Mouse (Mus musculus) CH12.LX (cell line): ENCODE results near the gene Cited4. TPM values are rescaled to one million over a fixed set of nuclear protein-coding genes. Genes with fewer than 3 reads are reported as not detected.

Source experiments
- DNase-seq: peaks from one replicate; pipeline ENCODE4 v3.0.0-alpha.2; 2013; ENCODE audit errors: extremely low read depth
- H3K27ac ChIP-seq: 2 replicates; pipeline ENCODE4 v1.5.1; 2012; ENCODE audit warnings: low read depth, mild to moderate bottlenecking, control low read depth, moderate library complexity; ENCODE audit not compliant: insufficient read depth
- H3K27me3 ChIP-seq: replicated peaks from 2 replicates; pipeline ENCODE3; 2012; ENCODE audit warnings: inconsistent platforms
- H3K36me3 ChIP-seq, 2 experiments: replicated peaks in 1 of 2; 2 replicates each; pipeline versions ENCODE3 to v1.6.1; 2012; ENCODE audit warnings: inconsistent platforms in 1 of 2, low read length in 1 of 2, mild to moderate bottlenecking in 1 of 2, mixed read lengths in 1 of 2, moderate library complexity in 1 of 2; ENCODE audit not compliant: control insufficient read depth in 1 of 2, insufficient read depth in 1 of 2
- H3K4me1 ChIP-seq, 2 experiments: 2 replicates each; pipeline ENCODE4 v1.6.1; 2012; ENCODE audit warnings: inconsistent platforms in 1 of 2, moderate library complexity in 1 of 2; ENCODE audit not compliant: insufficient read depth in 2 of 2, control insufficient read depth in 1 of 2
- H3K4me2 ChIP-seq: 2 replicates; pipeline ENCODE4 v1.6.1; 2012; ENCODE audit warnings: low read depth, mild to moderate bottlenecking, control low read depth; ENCODE audit not compliant: poor library complexity, insufficient read depth, severe bottlenecking
- H3K4me3 ChIP-seq, 3 experiments: fragments of 150-350 bp in 1 of 3; sonication (generic) in 1 of 3; replicated peaks in 1 of 3; 2 replicates each; pipeline versions ENCODE3 to v1.5.1; 2011 to 2012; ENCODE audit warnings: low read depth in 2 of 3, low read length in 2 of 3, mild to moderate bottlenecking in 2 of 3, moderate library complexity in 2 of 3, control low read depth in 1 of 3, improper control_type of control experiment in 1 of 3, inconsistent platforms in 1 of 3, mixed read lengths in 1 of 3; ENCODE audit not compliant: poor library complexity in 1 of 3
- H3K79me2 ChIP-seq: replicated peaks from 2 replicates; pipeline ENCODE4 v1.6.1; 2012; ENCODE audit warnings: mild to moderate bottlenecking, moderate library complexity; ENCODE audit not compliant: control insufficient read depth, poor library complexity, insufficient read depth, severe bottlenecking; ENCODE audit errors: extremely low read depth
- H3K9ac ChIP-seq: 2 replicates; pipeline ENCODE4 v1.6.1; 2012; ENCODE audit warnings: low read depth, mild to moderate bottlenecking, control low read depth, moderate library complexity; ENCODE audit not compliant: insufficient read depth
- H3K9me3 ChIP-seq: replicated peaks from 2 replicates; pipeline ENCODE3; 2012; ENCODE audit warnings: low read length, inconsistent platforms, mixed read lengths
- BHLHE40 ChIP-seq: IDR thresholded peaks from 2 replicates; pipeline ENCODE4 v1.6.1; 2011; ENCODE audit warnings: mild to moderate bottlenecking, low read depth, low read length, improper control_type of control experiment
- CHD1 ChIP-seq: IDR thresholded peaks from 2 replicates; pipeline ENCODE4 v1.6.1; 2012; ENCODE audit warnings: low read depth, low read length, improper control_type of control experiment, inconsistent platforms
- CHD2 ChIP-seq: IDR thresholded peaks from 2 replicates; pipeline ENCODE4 v1.6.1; 2011; ENCODE audit warnings: low read length, improper control_type of control experiment
- E2F4 ChIP-seq: IDR thresholded peaks from 2 replicates; pipeline ENCODE4 v1.6.1; 2011; ENCODE audit warnings: low read depth, low read length, improper control_type of control experiment; ENCODE audit not compliant: insufficient replicate concordance
- ELF1 ChIP-seq: IDR thresholded peaks from 2 replicates; pipeline ENCODE4 v1.6.1; 2014; ENCODE audit warnings: low read depth, mild to moderate bottlenecking, inconsistent platforms, low read length, improper control_type of control experiment
- ETS1 ChIP-seq: conservative IDR thresholded peaks from 2 replicates; pipeline ENCODE4 v1.6.1; 2012; ENCODE audit warnings: low read depth, mild to moderate bottlenecking, inconsistent platforms, low read length, improper control_type of control experiment, moderate library complexity
- HCFC1 ChIP-seq: IDR thresholded peaks from 2 replicates; pipeline ENCODE4 v1.6.1; 2012; ENCODE audit warnings: low read depth, mild to moderate bottlenecking, inconsistent platforms, low read length, improper control_type of control experiment
- KAT2A ChIP-seq: IDR thresholded peaks from 2 replicates; pipeline ENCODE4 v1.6.1; 2012; ENCODE audit warnings: low read length, improper control_type of control experiment, inconsistent platforms; ENCODE audit not compliant: insufficient replicate concordance
- MAFK ChIP-seq: IDR thresholded peaks from 2 replicates; pipeline ENCODE4 v1.6.1; 2011; ENCODE audit warnings: low read length, improper control_type of control experiment; ENCODE audit not compliant: insufficient replicate concordance
- MAX ChIP-seq: IDR thresholded peaks from 2 replicates; pipeline ENCODE4 v1.6.1; 2011; ENCODE audit warnings: low read length, improper control_type of control experiment
- MAZ ChIP-seq: IDR thresholded peaks from 2 replicates; pipeline ENCODE4 v1.6.1; 2012; ENCODE audit warnings: low read depth, mild to moderate bottlenecking, inconsistent platforms, low read length, improper control_type of control experiment, moderate library complexity
- MEF2A ChIP-seq: IDR thresholded peaks from 2 replicates; pipeline ENCODE4 v1.6.1; 2014; ENCODE audit warnings: low read depth, mild to moderate bottlenecking, inconsistent platforms, low read length, improper control_type of control experiment, borderline replicate concordance
- MXI1 ChIP-seq: IDR thresholded peaks from 2 replicates; pipeline ENCODE4 v1.6.1; 2011; ENCODE audit warnings: mild to moderate bottlenecking, low read depth, low read length, improper control_type of control experiment
- MYC ChIP-seq: IDR thresholded peaks from 2 replicates; pipeline ENCODE4 v1.6.1; 2011; ENCODE audit warnings: low read depth, mild to moderate bottlenecking, improper control_type of control experiment, low read length
- NRF1 ChIP-seq: IDR thresholded peaks from 2 replicates; pipeline ENCODE4 v1.6.1; 2014; ENCODE audit warnings: low read depth, mild to moderate bottlenecking, inconsistent platforms, low read length, improper control_type of control experiment, moderate library complexity
- PAX5 ChIP-seq: IDR thresholded peaks from 2 replicates; pipeline ENCODE4 v1.6.1; 2012; ENCODE audit warnings: low read length, inconsistent platforms, mixed read lengths
- POLR2A ChIP-seq: IDR thresholded peaks from 2 replicates; pipeline ENCODE4 v1.6.1; 2011; ENCODE audit warnings: low read depth, mild to moderate bottlenecking, improper control_type of control experiment, low read length
- TCF12 ChIP-seq: IDR thresholded peaks from 2 replicates; pipeline ENCODE4 v1.6.1; 2014; ENCODE audit warnings: low read depth, mild to moderate bottlenecking, inconsistent platforms, low read length, improper control_type of control experiment
- UBTF ChIP-seq: IDR thresholded peaks from 2 replicates; pipeline ENCODE4 v1.6.1; 2012; ENCODE audit warnings: low read depth, mild to moderate bottlenecking, inconsistent platforms, low read length, improper control_type of control experiment, moderate library complexity
- USF1 ChIP-seq: IDR thresholded peaks from 2 replicates; pipeline ENCODE4 v1.6.1; 2014; ENCODE audit warnings: low read depth, mild to moderate bottlenecking, inconsistent platforms, low read length, improper control_type of control experiment
- USF2 ChIP-seq: conservative IDR thresholded peaks from 2 replicates; pipeline ENCODE4 v1.6.1; 2011; ENCODE audit warnings: low read depth, low read length, improper control_type of control experiment
- ZKSCAN1 ChIP-seq: IDR thresholded peaks from 2 replicates; pipeline ENCODE4 v1.6.1; 2012; ENCODE audit warnings: low read depth, inconsistent platforms, low read length, improper control_type of control experiment, borderline replicate concordance
- ZNF384 ChIP-seq: IDR thresholded peaks from 2 replicates; pipeline ENCODE4 v1.6.1; 2012; ENCODE audit warnings: low read depth, low read length, improper control_type of control experiment, inconsistent platforms
- dilution Hi-C: fragments of 300-500 bp; cut with MboI; formaldehyde crosslinking; loops from 2 replicates; pipeline ENCODE4 v1.14.3; 2020; ENCODE audit warnings: low sequenced_read_pairs; ENCODE audit not compliant: extremely low pct_unique_long_range_greater_than_20kb, extremely low pct_ligation_motif_present
- in situ Hi-C: fragments of 300-500 bp; cut with MboI; formaldehyde crosslinking; loops from 3 replicates; pipeline ENCODE4 v1.14.3; 2019; ENCODE audit warnings: low sequenced_read_pairs, low pct_ligation_motif_present, low pct_unique_long_range_greater_than_20kb, mixed read lengths
- polyA plus RNA-seq: library from polyadenylated mRNA; unstranded; fragments of >175 nt; gene quantifications from 2 replicates; pipeline ENCODE4 v1.2.1, GENCODE M21; 2012; ENCODE audit warnings: low read depth; ENCODE audit not compliant: insufficient read length
- total RNA-seq, 2 experiments: library from RNA; depleted of rRNA; stranded (reverse); fragments of 300-350 nt in 1 of 2; fragments of >200 nt in 1 of 2; gene quantifications; 2 replicates each; pipeline ENCODE4 v1.2.3; 2012 to 2014

The Cited4 gene
- total and polyA plus RNA-seq, 3 experiments, result 0.25 to 0.36 TPM; not detected in 1

- in situ Hi-C loops, result no loop called here
- Histone ChIP-seq H3K4me2 (no peak overlapping the region), H3K79me2 (no peaks in the 10 kb centered on the region), H3K9ac (no peak overlapping the region), H3K9me3 (no peaks in the 10 kb centered on the region)
- no peak for TF ChIP-seq HCFC1
- TF ChIP-seq TCF12, result no peak
- TF ChIP-seq MEF2A, result no peak
- TF ChIP-seq PAX5, result no peak
- no peak for TF ChIP-seq MAZ
- TF ChIP-seq ZKSCAN1, result no peak
- TF ChIP-seq ETS1, result no peak
- no peak for TF ChIP-seq ZNF384
- no peak for TF ChIP-seq E2F4
- TF ChIP-seq NRF1, result no peak
- TF ChIP-seq CHD1, result no peak
- TF ChIP-seq USF1, result no peak
- TF ChIP-seq ELF1, result no peak
- no peak for TF ChIP-seq MAX
- TF ChIP-seq MAFK, result no peak
- no peak for TF ChIP-seq BHLHE40
- no peak for TF ChIP-seq MYC
- TF ChIP-seq CHD2, result no peak
- TF ChIP-seq, all 38 proteins: peak for 0
- Histone ChIP-seq H3K4me3 (no peak overlapping the region), H3K27ac (no peak overlapping the region), H3K36me3 (no peaks in the 10 kb centered on the region), H3K4me1 (peaks cover 0 to 3% of the 10 kb centered on the region in 2 experiments; a peak in 2 of 4 replicates), H3K27me3 (peaks cover 91% of the 10 kb centered on the region)
- dilution Hi-C loops, result no loop called here
- no peak for DNase-seq
These were observed 34.8 kb downstream of the Cited4 start for GRCm38 (mm10) chr4:120701180-120701579.

DNA sequence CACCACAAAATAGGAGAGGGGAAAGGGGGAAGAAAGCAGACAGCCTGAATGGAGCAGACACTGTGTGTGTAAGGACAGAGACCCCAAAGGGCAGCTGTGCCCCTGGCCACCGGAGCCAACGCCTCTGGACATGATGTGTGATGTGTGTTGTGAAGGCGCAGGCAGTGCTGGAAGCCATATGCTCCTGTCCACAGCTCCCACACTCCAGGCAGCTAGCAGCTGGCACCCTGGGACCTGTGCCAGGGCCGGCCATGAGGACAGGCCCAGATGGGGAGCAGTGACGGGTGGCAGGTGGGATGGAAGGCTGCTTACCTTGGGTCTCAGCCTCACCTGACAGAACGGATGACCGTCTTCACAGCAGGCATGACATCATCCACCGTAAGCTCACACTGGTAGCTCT is 35.7 kb downstream of the Cited4 start:
- H3K27me3 ChIP-seq, result peaks cover 88% of the 10 kb centered on the region
- H3K27ac ChIP-seq, result no peak overlapping the region
- in situ Hi-C loops (no loop called here), dilution Hi-C loops (no loop called here)
- no peak for DNase-seq
- H3K4me2 ChIP-seq, result no peak overlapping the region
- H3K4me3 ChIP-seq, result no peak overlapping the region
- no peak for TF ChIP-seq BHLHE40
- no peak for TF ChIP-seq MXI1
- no peak for TF ChIP-seq USF2
- TF ChIP-seq MAX, result no peak
- no peak for TF ChIP-seq CHD2
- TF ChIP-seq UBTF, result no peak
- no peak for TF ChIP-seq MAFK
- TF ChIP-seq PAX5, result no peak
- TF ChIP-seq ZKSCAN1, result no peak
- TF ChIP-seq KAT2A, result no peak
- TF ChIP-seq POLR2A, result no peak
- no peak for TF ChIP-seq HCFC1
- no peak for TF ChIP-seq MAZ
- TF ChIP-seq, all 38 proteins: peak for 0
- Histone ChIP-seq H3K9me3 (no peaks in the 10 kb centered on the region), H3K36me3 (no peaks in the 10 kb centered on the region), H3K4me1 (peaks cover 0 to 3% of the 10 kb centered on the region in 2 experiments; a peak in 2 of 4 replicates), H3K79me2 (no peaks in the 10 kb centered on the region), H3K9ac (no peak overlapping the region)
